Mouse (Mus musculus) CD4-positive, CD25-positive, alpha-beta regulatory T cell (primary cell): ENCODE measurements around the gene Chpf. TPM values are rescaled to one million over a fixed set of nuclear protein-coding genes. Genes with fewer than 3 reads are reported as not detected.

Experiments
- polyA plus RNA-seq: library from polyadenylated mRNA; unstranded; fragments of 100-300 nt; shearing (Covaris generic); gene quantifications from one replicate; pipeline ENCODE4 v1.2.1, GENCODE M21; 2017

The Chpf gene
- 36.2 TPM for polyA plus RNA-seq

DNA sequence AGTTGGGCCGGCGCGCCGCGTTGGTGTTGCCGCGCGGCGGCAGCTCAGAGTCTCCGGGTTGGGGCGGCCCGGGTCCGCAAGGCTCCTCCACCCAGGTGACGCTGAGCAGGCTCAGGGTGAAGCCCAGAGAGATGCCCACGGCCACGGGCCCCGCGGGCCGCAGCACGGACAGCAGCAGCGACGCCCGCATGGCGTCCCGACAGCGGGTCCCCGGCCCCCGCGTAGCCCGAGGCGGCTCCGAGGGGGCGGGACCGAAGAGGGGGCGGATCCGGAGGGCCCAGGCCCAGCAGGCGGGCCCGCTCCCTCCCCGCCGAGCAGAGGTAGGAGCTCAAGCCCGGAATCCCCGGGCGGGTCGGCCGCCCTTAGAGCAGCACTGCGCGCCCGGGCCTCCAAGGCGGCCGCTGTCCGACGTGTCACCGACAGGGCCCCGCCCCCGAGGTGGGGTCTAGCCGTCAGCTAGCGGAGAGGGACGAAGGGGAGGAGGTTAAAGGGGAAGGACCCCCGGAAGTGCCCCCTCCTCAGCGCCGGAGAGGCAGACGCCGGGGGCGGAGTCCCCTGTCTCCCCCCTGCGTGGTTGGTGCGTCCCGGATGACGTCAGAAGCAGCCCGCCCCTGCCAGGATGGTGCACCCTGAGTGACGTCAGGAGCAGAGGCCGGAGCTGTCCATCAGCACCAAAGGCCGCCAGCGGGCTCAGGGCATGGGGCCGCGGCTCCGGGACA, at the start of gene Chpf, which contains the start of gene Tmem198:
Gene Chpf (minus strand): TSS at position 392 of the 719 bp plus-strand sequence.
Gene Tmem198 (plus strand): TSS at position 617 of the 719 bp plus-strand sequence.

GRCm38 (mm10) chr1:75521321-75522031, 42.4 kb upstream of the Chpf start, which contains the start of gene Stk11ip:
Gene Stk11ip (plus strand): TSS chr1:75521529.

GRCm38 (mm10) chr1:75507006-75507405, 27.9 kb upstream of the Chpf start, which contains the start of gene Inha:
Gene Inha (plus strand): TSS chr1:75507077.

DNA sequence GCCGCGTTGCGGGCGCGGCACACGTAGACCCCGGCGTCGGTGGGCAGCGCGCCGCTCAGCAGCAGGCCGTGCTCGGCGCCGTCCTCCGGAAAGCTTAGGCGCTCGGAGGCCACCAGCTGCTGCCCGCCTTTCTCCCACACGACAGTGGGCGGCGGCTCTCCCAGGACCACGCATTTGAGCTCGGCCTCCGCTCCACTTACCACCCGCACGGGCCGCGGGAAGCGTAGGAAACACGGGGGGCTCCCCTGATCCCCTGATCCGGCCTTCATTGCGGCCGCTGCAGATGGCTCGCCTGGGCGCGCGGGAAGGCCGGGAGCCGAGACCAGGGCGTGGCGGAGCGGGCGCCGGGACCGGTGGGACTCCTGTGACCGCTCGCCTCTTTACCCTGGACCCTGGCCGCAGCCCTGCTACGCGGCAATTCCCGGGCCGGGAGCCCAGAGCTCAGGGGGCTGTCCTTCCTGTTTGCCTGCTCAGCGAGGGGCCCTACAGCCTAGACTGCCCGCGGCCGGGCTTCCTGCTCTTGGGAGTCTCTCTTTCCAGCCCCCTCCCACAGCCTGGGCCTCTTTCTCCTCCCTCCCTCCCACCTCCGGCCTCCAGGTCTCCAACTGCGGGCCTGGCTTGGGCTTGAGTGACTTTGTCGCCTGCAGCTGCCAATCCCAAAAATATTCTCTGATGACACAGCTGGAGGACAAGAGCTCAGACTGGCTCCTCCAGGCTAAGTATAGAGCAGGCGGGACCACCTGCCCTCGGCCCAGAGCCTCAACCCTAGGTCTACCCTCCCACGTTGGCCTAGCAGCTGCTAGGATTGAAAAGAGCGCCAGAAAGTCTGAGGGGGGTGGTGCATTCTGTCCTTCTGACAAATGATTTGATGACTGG, 27.1 kb upstream of the Chpf start, which contains the start of gene Obsl1:
Gene Obsl1 (minus strand): TSS at position 497 of the 876 bp plus-strand sequence.

GRCm38 (mm10) chr1:75450314-75451005, 28.6 kb downstream of the Chpf start, which contains the start of gene Asic4:
Gene Asic4 (plus strand): TSS chr1:75450436.

DNA sequence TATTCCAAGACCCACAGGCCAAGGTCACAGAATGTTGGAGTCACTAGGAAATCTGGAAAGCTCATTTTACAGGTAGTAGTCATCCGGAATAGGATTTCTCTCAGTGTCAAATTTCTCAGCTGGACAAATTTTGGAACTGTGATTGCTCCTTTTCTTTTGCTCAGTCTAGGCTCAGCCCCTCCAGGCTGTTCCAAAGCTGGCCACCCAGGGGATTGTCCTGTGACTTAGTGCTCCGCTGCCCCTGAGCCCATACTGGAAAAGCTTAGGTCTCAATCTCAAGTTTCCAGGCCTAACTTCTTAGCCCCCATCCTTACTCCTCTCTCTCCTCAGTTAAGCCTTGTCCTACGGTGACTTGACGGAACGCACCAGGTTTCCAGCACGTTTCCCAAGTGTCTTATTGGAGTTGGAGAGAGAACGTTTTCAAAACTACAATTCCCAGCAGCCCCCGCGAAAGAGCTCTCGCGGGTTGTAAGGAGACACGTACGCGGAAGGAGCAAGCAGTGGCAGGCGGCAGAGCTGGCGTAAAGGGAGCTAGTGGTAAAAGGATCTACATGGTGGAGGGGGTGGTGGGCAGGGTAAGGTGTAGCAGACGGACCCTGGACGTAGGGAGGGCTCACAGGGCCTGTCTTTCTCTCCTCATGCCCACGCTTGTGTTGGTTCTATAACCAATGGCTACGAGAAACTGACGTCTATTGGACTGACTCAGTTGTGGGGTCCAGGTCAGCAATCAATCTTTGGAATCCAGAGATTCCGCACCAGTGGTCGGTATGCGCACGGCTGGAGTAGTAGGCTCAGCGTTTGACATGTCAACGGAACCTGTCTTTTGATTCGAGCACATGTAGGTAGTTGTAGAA, 43.4 kb downstream of the Chpf start, which contains the start of gene Gmppa:
Gene Gmppa (plus strand): TSS at position 456 of the 854 bp plus-strand sequence.

Other genes with a start within 250 kb of the Chpf start
- gene A630095N17Rik, start 247.2 kb downstream of the Chpf start, polyA plus RNA-seq = 0.85 TPM
- gene Dnajb2, start 242.9 kb downstream of the Chpf start, polyA plus RNA-seq = 25.5 TPM
- gene Ptprn, start 214.8 kb downstream of the Chpf start, polyA plus RNA-seq = 0.43 TPM
- not detected for gene Resp18, start 200.9 kb downstream of the Chpf start, polyA plus RNA-seq
- gene Dnpep, start 161.3 kb downstream of the Chpf start, polyA plus RNA-seq = 78.1 TPM
- 0.34 TPM for gene Des, start 119.0 kb downstream of the Chpf start, polyA plus RNA-seq
- 0.59 TPM for gene Speg, start 104.0 kb downstream of the Chpf start, polyA plus RNA-seq
- gene Gmppa, start 43.4 kb downstream of the Chpf start, polyA plus RNA-seq = 90.4 TPM
- gene Asic4, start 28.9 kb downstream of the Chpf start, polyA plus RNA-seq = not detected
- gene Tmem198, start 225 bp upstream of the Chpf start, polyA plus RNA-seq = 1.5 TPM
- 0.32 TPM for gene Obsl1, start 27.1 kb upstream of the Chpf start, polyA plus RNA-seq
- not detected for gene Inha, start 27.8 kb upstream of the Chpf start, polyA plus RNA-seq
- 24.2 TPM for gene Stk11ip, start 42.2 kb upstream of the Chpf start, polyA plus RNA-seq
- not detected for gene Slc4a3, start 67.0 kb upstream of the Chpf start, polyA plus RNA-seq